Mouse (Mus musculus) spleen, embryonic (tissue): ENCODE measurements around the gene Sycp2l.

Source experiments
- CTCF ChIA-PET: fragments of 350-600 bp; sonication (Branson Sonifier 250); formaldehyde crosslinking; loops from one replicate; lab custom pipeline; 2022; lab: Charles Lee

Sycp2l gene

DNA sequence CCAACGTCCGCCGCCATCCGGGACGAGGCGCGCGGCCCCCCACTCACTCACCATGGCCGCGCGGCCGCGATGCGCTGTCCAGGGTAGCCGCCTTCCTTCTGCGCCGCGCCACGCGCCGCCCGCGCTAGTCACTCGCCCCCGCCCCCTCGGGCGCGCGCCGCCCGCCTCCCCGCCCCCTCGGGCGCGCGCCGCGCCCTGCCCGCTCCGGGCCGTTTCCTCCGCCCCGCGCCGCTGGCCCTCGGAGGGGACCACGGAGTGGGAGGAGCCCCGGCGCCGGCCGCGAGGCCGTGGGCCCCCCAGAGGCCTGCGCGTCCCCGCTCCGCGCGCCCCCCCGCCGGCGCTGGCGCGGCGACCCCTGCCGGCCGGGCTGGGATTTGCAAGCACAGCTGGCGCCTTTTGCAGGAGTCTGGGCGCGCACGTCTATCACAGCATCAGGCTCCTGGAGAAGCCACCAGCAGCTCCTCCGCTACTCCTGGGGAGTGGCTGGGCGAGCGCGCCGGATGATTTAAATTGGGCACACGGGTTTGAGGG, 106.3 kb downstream of the Sycp2l start, which contains the start of gene Elovl2:
Elovl2 (minus strand) TSS at position 102 of the 531 bp plus-strand sequence.
- CTCF ChIA-PET: interaction anchor here (0.5 kb wide), 1 partner anchor 377 kb away, joined by 4 read pairs; no protein-coding TSS in a partner anchor
